Mouse (Mus musculus) E14TG2a.4 (cell line): ENCODE results near the gene Klhl2.

Source experiments
- CTCF ChIP-seq: conservative IDR thresholded peaks from 2 replicates; pipeline ENCODE4 v1.5.1; 2014; ENCODE audit warnings: low read length
- POU5F1 ChIP-seq: IDR thresholded peaks from 2 replicates; pipeline ENCODE4 v1.6.1; 2014; ENCODE audit warnings: low read length, borderline replicate concordance

GRCm38 (mm10) chr8:64826461-64826860 is 23.4 kb downstream of the Klhl2 start:
- TF ChIP-seq CTCF (no peak), POU5F1 (no peak)
